Mouse (Mus musculus): ENCODE measurements around the gene Atad5.

The Atad5 gene

GRCm38 (mm10) chr11:80150566-80150965 is 61.4 kb downstream of the Atad5 start:
- DNase-seq (ENCODE audit: low spot score in 2 of 2) = no peak

- no peak for DNase-seq (ENCODE audit: low spot score in 2 of 2)
Observed at GRCm38 (mm10) chr11:80151541-80151940, 62.3 kb downstream of the Atad5 start.

- DNase-seq (ENCODE audit: low spot score in 2 of 2) = no peak
Observed at GRCm38 (mm10) chr11:80152376-80152775, 63.2 kb downstream of the Atad5 start.

GRCm38 (mm10) chr11:80153857-80154495 is 64.8 kb downstream of the Atad5 start, which contains the start of gene Adap2:
Adap2 (plus strand) TSS chr11:80154105.
- DNase-seq (ENCODE audit: low spot score in 2 of 2) = peak; percentile 87 to 92

- no peak for DNase-seq (ENCODE audit: low spot score in 2 of 2)
Observed at GRCm38 (mm10) chr11:80154501-80154900, 65.3 kb downstream of the Atad5 start.

GRCm38 (mm10) chr11:80155541-80155940 is 66.3 kb downstream of the Atad5 start:
- DNase-seq (ENCODE audit: low spot score in 2 of 2) = no peak

- no peak for DNase-seq (ENCODE audit: low spot score in 2 of 2)
Observed at GRCm38 (mm10) chr11:80155961-80156360, 66.8 kb downstream of the Atad5 start.

GRCm38 (mm10) chr11:80156841-80157240 is 67.6 kb downstream of the Atad5 start:
- DNase-seq (ENCODE audit: low spot score in 2 of 2) = no peak

GRCm38 (mm10) chr11:80159018-80159417 is 69.8 kb downstream of the Atad5 start:
- no peak for DNase-seq (ENCODE audit: low spot score in 2 of 2)

GRCm38 (mm10) chr11:80161041-80161440 is 71.8 kb downstream of the Atad5 start:
- DNase-seq (ENCODE audit: low spot score in 2 of 2) = no peak

- DNase-seq (ENCODE audit: low spot score in 2 of 2) = no peak
Observed at GRCm38 (mm10) chr11:80163362-80164116, 74.3 kb downstream of the Atad5 start.

- DNase-seq (ENCODE audit: low spot score in 2 of 2) = no peak
Observed at GRCm38 (mm10) chr11:80164224-80164623, 75.0 kb downstream of the Atad5 start.

GRCm38 (mm10) chr11:80168121-80168520 is 78.9 kb downstream of the Atad5 start:
- no peak for DNase-seq (ENCODE audit: low spot score in 2 of 2)

- no peak for DNase-seq (ENCODE audit: low spot score in 2 of 2)
Observed at GRCm38 (mm10) chr11:80168611-80169249, 79.5 kb downstream of the Atad5 start.

GRCm38 (mm10) chr11:80169629-80170028 is 80.4 kb downstream of the Atad5 start:
- no peak for DNase-seq (ENCODE audit: low spot score in 2 of 2)

GRCm38 (mm10) chr11:80170351-80170750 is 81.2 kb downstream of the Atad5 start:
- no peak for DNase-seq (ENCODE audit: low spot score in 2 of 2)

- no peak for DNase-seq (ENCODE audit: low spot score in 2 of 2)
Observed at GRCm38 (mm10) chr11:80171884-80172283, 82.7 kb downstream of the Atad5 start.

GRCm38 (mm10) chr11:80173963-80174670 is 84.9 kb downstream of the Atad5 start:
- no peak for DNase-seq (ENCODE audit: low spot score in 2 of 2)

GRCm38 (mm10) chr11:80176911-80177895 is 88.0 kb downstream of the Atad5 start:
- no peak for DNase-seq (ENCODE audit: low spot score in 2 of 2)

- no peak for DNase-seq (ENCODE audit: low spot score in 2 of 2)
Observed at GRCm38 (mm10) chr11:80178316-80178715, 89.1 kb downstream of the Atad5 start.
